Mouse (Mus musculus) lung, embryonic 14.5 days (tissue): ENCODE data around the gene 4931428F04Rik. TPM values are rescaled to one million over a fixed set of nuclear protein-coding genes. Genes with fewer than 3 reads are reported as not detected.
"Not testable (repeated sequence)": the region's sequence is repeated elsewhere in the genome, so short reads cannot be mapped to it uniquely, and the experiment has no call there.

Experiments used
- ATAC-seq: fragments of 200-750 bp; cut with Nextera tagmentation; 2 replicates; pipeline ENCODE4 v1.8.0; 2017; ENCODE audit warnings: mild to moderate bottlenecking, moderate TSS enrichment, moderate library complexity; ENCODE audit not compliant: insufficient read depth
- DNase-seq: peaks from one replicate; pipeline ENCODE4 v3.0.0-alpha.2; 2015
- H3K27ac ChIP-seq: fragments of 300-500 bp; sonication (generic); 2 replicates; pipeline ENCODE4 v1.5.1; 2014; ENCODE audit warnings: low read depth, mild to moderate bottlenecking, moderate library complexity
- H3K27me3 ChIP-seq: fragments of 300-500 bp; sonication (generic); 2 replicates; pipeline ENCODE4 v1.6.1; 2014; ENCODE audit warnings: low read length, control low read depth; ENCODE audit not compliant: insufficient read depth
- H3K36me3 ChIP-seq: fragments of 300-500 bp; sonication (generic); 2 replicates; pipeline ENCODE4 v1.6.1; 2014; ENCODE audit warnings: control low read depth; ENCODE audit not compliant: insufficient read depth
- H3K4me1 ChIP-seq: fragments of 300-500 bp; sonication (generic); 2 replicates; pipeline ENCODE4 v1.6.1; 2014; ENCODE audit warnings: antibody characterized with exemption, control low read depth; ENCODE audit not compliant: insufficient read depth
- H3K4me2 ChIP-seq: fragments of 300-500 bp; sonication (generic); 2 replicates; pipeline ENCODE4 v1.6.1; 2014; ENCODE audit warnings: mild to moderate bottlenecking
- H3K4me3 ChIP-seq: fragments of 300-500 bp; sonication (generic); 2 replicates; pipeline ENCODE4 v1.5.1; 2014; ENCODE audit warnings: low read depth, low read length
- H3K9ac ChIP-seq: fragments of 300-500 bp; sonication (generic); 2 replicates; pipeline ENCODE4 v1.6.1; 2014
- H3K9me3 ChIP-seq: fragments of 300-500 bp; sonication (generic); 2 replicates; pipeline ENCODE4 v1.6.1; 2016; ENCODE audit warnings: low read depth, low read length, control low read depth
- CTCF ChIP-seq: IDR thresholded peaks from 2 replicates; pipeline ENCODE4 v1.5.1; 2016; ENCODE audit warnings: antibody characterized with exemption, low read depth
- WGBS: fragments of 180-500 bp; shearing (Covaris S2); extraction: QIAGEN DNeasy Blood & Tissue Kit; methylation state at CpG from one replicate; pipeline ENCODE4 v1.1.7; 2014; 5-methylcytosine and 5-hydroxymethylcytosine counted together
- polyA plus RNA-seq: library from polyadenylated mRNA; unstranded; fragments of >200 nt; fragmentation: Nextera tagmentation; extraction: Ambion mirVana; gene quantifications from 2 replicates; pipeline ENCODE4 v1.2.1, GENCODE M21; 2014

The 4931428F04Rik gene
- polyA plus RNA-seq, 1 experiment from 2014 or later: 9.0 TPM

- H3K9me3 ChIP-seq: no peaks in the 10 kb centered on the region
- no peak for ATAC-seq
- no peak overlapping the region for H3K4me3 ChIP-seq
- no peaks in the 10 kb centered on the region for H3K36me3 ChIP-seq
- H3K27me3 ChIP-seq: peaks cover 13% of the 10 kb centered on the region
- 72% methylated on average over 7 of the region's 7 CpGs for WGBS
- H3K27ac ChIP-seq: no peak overlapping the region
- no peak overlapping the region for H3K4me2 ChIP-seq
- no peak overlapping the region for H3K9ac ChIP-seq
- no peak for DNase-seq
- TF ChIP-seq CTCF: no peak
- no peaks in the 10 kb centered on the region; the same call in 1 of the 2 replicates for H3K4me1 ChIP-seq
Measured at GRCm38 (mm10) chr8:105292471-105292870, 2.8 kb upstream of the 4931428F04Rik start.

- 67% methylated on average over 3 of the region's 3 CpGs for WGBS
- peaks cover 13% of the 10 kb centered on the region for H3K27me3 ChIP-seq
- H3K9me3 ChIP-seq, H3K4me2 ChIP-seq, H3K9ac ChIP-seq, H3K4me3 ChIP-seq, H3K4me1 ChIP-seq, DNase-seq, H3K36me3 ChIP-seq, H3K27ac ChIP-seq, ATAC-seq: not testable (repeated sequence)
- peak; percentile 28 for TF ChIP-seq CTCF
Measured at GRCm38 (mm10) chr8:105291802-105292201, 2.1 kb upstream of the 4931428F04Rik start.

GRCm38 (mm10) chr8:105291364-105291763, 1.7 kb upstream of the 4931428F04Rik start:
- not testable (repeated sequence) for ATAC-seq, DNase-seq, H3K9ac ChIP-seq, H3K4me2 ChIP-seq, H3K4me1 ChIP-seq, H3K4me3 ChIP-seq, H3K27ac ChIP-seq, H3K9me3 ChIP-seq, H3K36me3 ChIP-seq
- 74% methylated on average over 8 of the region's 8 CpGs for WGBS
- H3K27me3 ChIP-seq: peaks cover 13% of the 10 kb centered on the region

DNA sequence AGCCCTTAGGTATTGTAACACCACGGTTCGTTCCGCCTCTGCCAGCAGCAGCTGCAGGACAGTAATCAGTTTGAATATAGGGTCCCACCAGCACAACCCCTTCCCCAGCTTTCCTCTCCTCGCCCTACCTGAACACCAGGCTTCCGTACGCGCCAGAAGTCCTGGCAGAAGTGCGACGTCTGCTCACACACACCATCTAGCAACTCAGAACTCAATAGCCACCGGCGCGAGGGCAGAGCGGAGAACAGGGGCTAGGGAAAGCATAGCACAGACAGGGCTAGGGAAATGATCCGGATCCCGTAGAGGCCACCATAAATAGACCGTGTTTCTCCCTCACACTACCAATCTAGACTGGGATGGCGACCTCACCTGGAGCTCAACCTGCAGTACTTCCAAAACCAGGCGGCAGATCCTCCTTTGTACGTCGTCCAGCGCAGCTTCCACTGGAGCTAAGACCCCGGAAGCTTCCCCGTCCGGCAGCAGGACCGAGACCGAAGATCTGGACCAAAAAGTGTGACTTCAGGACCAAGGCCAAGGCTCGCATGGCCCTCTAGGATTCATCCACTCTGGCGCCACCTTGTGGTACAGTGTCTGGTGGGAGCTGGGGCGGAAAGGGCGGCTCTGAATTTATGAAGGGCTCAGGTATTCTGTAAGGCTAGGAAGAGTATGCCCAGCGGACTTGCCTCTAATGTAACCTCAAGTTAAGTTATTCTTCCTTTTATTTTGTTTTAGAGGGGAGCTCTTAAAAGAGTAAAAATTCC, 1.1 kb upstream of the 4931428F04Rik start:
- H3K4me1 ChIP-seq: no peaks in the 10 kb centered on the region; the same call in 1 of the 2 replicates
- H3K36me3 ChIP-seq: no peaks in the 10 kb centered on the region
- peaks cover 13% of the 10 kb centered on the region for H3K27me3 ChIP-seq
- ATAC-seq (peak; percentile 1; the same call in 1 of the 2 replicates), DNase-seq (peak; percentile 98)
- no peak overlapping the region for H3K9ac ChIP-seq
- TF ChIP-seq CTCF: peak; percentile 96
- no peaks in the 10 kb centered on the region for H3K9me3 ChIP-seq
- no peak overlapping the region for H3K27ac ChIP-seq
- 7% methylated on average over 31 of the region's 31 CpGs for WGBS
- peak overlapping the region; percentile 84 for H3K4me2 ChIP-seq
- no peak overlapping the region; the same call in 1 of the 2 replicates for H3K4me3 ChIP-seq

DNA sequence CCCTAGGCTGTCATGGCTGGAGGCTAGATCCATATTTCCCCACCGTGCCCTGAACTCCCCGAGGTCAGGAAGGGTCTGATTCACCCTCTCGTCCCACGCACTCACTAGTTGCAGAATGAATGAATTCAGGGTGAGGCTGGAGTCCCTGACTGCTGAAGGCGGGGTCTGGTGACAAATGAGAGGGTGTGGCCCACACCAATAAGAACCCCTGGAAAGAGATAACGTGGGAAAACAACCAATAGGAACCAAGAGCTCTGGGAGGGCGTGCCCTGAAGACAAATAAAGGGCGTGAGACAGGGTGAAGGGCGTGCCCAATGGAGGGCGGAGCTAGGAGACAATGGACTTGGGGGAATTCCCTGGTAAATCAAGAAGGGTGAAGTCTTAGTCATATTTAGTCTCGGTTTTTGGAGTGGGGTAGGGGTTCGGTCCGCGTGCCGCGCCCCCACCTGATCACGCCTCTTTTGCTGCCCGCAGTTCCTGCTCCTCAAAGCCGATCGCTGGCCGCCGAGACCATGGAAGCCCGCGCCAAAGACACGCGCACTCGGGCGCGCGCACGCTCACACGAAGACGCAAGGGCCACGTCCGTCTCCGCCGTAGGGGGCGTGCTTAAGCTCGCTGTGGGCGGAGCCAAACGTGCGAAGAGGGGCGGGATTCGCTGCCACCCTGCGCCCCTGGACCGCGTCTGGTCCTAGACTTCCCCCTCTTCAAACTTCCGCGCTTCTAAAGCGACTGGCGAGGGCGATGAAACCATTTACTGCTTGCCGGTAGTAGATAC, 519 bp downstream of the 4931428F04Rik start:
- Histone ChIP-seq H3K4me3 (peak overlapping the region; percentile 51), H3K9me3 (no peaks in the 10 kb centered on the region), H3K4me2 (peak overlapping the region; percentile 84), H3K9ac (peak overlapping the region; percentile 54), H3K36me3 (no peaks in the 10 kb centered on the region), H3K27me3 (peaks cover 13% of the 10 kb centered on the region), H3K27ac (peak overlapping the region; percentile 75), H3K4me1 (no peaks in the 10 kb centered on the region; the same call in 1 of the 2 replicates)
- peak; percentile 98 for DNase-seq
- peak; percentile 52; the same call in 1 of the 2 replicates for TF ChIP-seq CTCF
- peak; percentile 84 for ATAC-seq
- WGBS: under 1% methylated on average over 53 of the region's 53 CpGs

GRCm38 (mm10) chr8:105288231-105288630, 1.4 kb downstream of the 4931428F04Rik start:
- H3K9ac ChIP-seq: no peak overlapping the region
- 85% methylated on average over 5 of the region's 5 CpGs for WGBS
- peak; percentile 17 for TF ChIP-seq CTCF

DNA sequence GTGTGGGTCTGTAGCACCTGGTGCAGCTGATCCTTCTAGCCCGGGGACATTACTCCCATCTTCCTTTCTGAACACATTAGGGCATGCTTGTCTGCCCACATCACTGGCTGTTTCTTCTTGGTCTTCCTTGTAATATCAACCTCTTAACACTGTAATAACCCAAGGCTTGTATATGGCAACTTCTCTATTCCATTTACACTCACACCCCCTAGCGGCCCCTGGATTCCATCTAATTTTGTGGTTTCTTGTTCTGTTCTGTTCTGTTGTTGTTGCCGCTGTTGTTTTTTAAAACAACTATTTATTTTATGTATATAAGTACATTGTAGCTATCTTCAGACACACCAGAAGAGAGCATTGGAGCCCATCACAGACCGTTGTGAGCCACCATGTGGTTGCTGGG, 2.8 kb downstream of the 4931428F04Rik start:
- no peak overlapping the region for H3K27ac ChIP-seq
- H3K9me3 ChIP-seq: no peaks in the 10 kb centered on the region
- WGBS: 80% methylated on average over 4 of the region's 4 CpGs
- H3K27me3 ChIP-seq: peaks cover 13% of the 10 kb centered on the region
- H3K9ac ChIP-seq: no peak overlapping the region
- 0 out of 2 replicates have a peak, but pooled peaks have one; percentile 18 for TF ChIP-seq CTCF
- H3K4me2 ChIP-seq: no peak overlapping the region
- ATAC-seq: no peak
- no peak for DNase-seq
- no peak overlapping the region for H3K4me3 ChIP-seq
- peaks cover 4% of the 10 kb centered on the region; the same call in 1 of the 2 replicates for H3K36me3 ChIP-seq
- no peaks in the 10 kb centered on the region; the same call in 1 of the 2 replicates for H3K4me1 ChIP-seq

More at GRCm38 (mm10) chr8:105288231-105288630, 1.4 kb downstream of the 4931428F04Rik start:
- peak overlapping the region; percentile 84 for H3K4me2 ChIP-seq
- DNase-seq: no peak
- H3K27me3 ChIP-seq: peaks cover 13% of the 10 kb centered on the region
- H3K27ac ChIP-seq: no peak overlapping the region
- H3K9me3 ChIP-seq: no peaks in the 10 kb centered on the region
- no peak overlapping the region for H3K4me3 ChIP-seq
- no peak for ATAC-seq
- peaks cover 3% of the 10 kb centered on the region; the same call in 1 of the 2 replicates for H3K36me3 ChIP-seq
- no peaks in the 10 kb centered on the region; the same call in 1 of the 2 replicates for H3K4me1 ChIP-seq
